Mouse (Mus musculus) T-helper 1 cell (primary cell): ENCODE data around the gene Mnt.
"Not testable (repeated sequence)": the region's sequence is repeated elsewhere in the genome, so short reads cannot be mapped to it uniquely, and the experiment has no call there.

Source experiments
- in situ Hi-C: fragments of 300-600 bp; cut with MboI, MseI; formaldehyde crosslinking; loops from one replicate; pipeline ENCODE4 v1.15.1; 2025; ENCODE audit warnings: high pct_unique_total_duplicates

Mnt gene

DNA sequence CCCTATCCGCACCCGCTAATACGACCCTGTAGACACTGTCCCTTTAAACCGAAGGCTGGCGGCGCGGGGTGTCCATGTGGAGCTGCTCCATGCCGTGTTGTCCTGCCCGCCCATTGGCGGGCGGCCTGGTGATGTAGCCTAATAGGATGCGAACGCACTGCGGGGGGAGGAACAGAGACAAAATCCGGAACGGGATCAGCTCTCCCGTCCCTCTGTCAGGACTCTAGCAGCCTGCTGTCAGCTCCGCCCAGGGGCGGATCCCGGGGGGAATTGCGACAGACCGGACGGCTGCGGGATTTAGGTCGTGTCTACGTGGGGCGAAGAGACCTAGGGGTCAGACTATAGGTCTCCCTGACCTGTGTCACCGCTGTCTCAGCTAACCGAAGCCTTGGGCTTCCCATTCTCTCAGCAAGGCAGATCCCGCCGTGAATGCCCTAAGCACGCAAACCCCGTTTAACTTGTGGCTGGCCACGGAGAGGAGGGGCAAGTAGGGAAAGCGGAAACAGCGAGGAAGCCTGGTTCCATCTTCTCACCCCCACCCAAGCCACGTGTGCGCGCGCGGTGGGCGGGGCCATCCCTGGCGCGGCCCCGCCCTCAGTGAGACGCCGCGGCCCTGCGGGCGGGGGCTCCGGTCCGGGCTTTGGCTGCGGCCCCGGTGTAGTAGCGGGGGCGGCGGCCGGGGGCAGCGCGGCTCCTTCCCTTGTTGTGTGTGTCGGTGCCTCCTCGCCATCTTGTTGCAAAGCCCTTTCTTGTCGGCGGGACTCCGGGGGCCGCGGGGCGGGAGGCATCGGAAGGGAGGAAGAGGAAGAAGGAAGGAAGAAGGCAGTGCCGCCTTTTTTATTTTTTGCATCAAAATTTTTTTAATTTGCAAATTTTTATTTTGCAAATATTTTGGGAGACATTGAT, at the start of gene Mnt:
Mnt (plus strand) TSS at position 665 of the 906 bp plus-strand sequence.
- in situ Hi-C loops = loop anchor here (25.0 kb wide), 1 partner anchor 1643 kb away; the partner anchor contains the start of genes Ctns, Emc6, Shpk and Tax1bp3

DNA sequence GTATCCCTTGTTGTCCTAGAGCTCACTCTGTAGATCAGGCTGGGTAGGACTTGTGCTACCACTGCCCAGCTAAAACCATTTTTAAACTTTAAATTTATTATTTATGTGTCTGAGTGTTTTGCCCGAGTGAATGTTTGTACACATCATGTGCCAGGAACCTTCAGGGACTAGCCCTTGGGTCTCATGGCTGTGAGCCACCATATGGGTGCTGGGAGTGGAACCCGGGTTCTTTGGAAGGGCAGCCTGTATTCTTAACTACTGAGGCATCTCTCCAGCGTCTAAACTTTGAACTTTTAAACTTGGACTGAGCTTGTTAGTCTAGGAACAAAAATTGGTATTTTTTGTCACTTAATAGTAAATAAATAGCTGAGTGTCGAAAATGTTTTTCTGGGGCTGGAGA, 37.8 kb upstream of the Mnt start:
- in situ Hi-C loops = no loop called here

DNA sequence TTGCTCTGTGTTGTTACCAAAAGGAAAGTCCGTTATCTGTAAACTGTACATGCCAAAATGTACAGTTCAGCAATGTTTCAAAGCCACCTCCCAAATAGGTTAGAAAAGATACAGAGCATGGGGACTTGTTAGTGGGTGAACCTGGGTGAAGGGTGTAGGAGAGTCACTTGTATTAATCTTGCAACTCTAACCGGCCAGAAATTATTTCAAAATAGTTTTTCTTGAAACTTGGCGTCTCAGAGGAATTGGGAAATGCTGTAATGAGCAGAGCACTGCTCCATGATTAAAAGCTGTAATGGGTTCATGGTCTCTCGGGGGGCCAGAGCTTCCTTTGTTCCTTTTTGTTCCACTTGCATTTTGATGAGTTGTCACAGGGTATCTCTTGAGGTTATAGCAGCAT, 30.1 kb upstream of the Mnt start:
- in situ Hi-C loops = no loop called here

DNA sequence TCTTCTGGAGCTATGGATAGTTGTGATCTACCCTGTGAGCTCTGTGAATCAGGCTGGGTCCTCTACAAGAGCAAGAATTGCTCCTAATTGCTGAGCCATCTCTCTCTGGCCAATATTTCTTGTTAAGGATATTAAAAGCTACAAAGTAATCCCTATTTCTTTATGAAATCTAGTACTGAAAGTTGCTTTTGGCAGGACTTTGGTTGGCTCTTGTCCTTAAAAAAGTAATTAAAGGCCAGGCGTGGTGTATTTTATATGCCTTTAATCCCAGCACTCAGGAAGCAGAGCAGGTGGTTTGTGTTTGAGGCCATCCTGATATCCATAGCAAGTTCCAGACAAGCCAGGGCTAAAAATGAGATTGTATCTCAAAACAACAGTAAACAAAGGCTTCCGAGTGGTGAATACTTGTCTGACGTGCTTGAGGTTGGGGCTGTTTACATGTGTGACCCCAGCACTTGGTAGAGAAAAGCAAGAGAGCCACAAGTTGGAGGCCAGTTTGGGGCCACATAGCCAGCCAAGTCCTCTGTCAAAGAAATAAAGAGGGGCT, 26.6 kb upstream of the Mnt start:
- in situ Hi-C loops = no loop called here

DNA sequence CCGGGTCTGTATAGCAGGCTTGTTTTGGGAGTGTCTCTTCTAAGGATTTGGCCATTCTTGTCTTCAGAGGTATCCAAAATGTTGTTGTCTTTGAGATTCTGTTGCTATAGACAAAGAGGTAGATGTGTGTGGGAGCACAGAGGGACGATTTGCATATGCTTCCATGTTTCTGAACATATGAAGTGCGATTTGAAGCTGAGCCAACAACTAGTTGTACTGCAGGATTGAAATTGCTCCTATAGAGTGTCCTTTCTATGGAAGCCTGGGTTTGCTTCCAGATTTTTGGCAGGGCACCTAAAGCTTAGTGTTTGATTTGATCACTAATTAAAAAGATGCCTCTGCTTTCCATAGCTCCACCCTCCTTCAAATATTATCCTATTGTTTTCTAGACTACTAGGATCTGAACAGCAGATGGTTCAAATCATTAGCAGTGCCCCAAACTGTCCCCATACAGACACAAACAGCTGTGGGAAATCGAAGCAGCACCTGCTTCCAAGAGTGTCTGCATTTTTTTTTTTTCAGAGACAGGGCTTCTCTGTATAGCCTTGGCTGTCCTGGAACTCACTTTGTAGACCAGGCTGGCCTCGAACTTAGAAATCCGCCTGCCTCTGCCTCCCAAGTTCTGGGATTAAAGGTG, 23.4 kb upstream of the Mnt start:
- in situ Hi-C loops = no loop called here

DNA sequence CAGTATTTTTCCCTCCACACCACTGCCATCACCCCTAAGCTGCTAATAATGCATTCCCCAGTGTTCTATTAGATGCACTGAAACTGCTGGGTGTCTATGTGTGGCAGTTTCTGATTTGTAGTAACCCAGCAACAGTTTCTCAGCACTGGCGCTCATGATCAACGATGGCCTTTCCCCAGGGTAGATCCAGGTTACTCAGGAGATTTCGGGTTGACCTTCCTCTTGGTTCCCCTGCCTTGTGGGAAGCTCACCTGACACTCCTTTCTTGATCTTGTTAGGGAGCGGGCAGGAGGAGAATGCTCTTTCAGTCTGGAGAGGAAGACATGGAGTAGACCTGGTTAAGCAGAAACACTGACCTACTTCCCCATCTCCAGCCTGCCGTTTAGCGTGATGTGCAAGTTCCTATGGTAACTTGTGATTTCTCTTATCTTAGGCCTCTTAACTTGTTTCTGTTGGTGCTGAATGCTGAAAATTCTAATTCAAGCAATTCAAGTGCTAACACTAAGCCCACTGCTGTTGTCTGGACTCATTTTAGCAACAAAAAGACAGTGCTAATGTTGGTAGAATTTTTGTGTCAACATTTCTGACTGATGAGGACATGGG, 22.4 kb upstream of the Mnt start:
- in situ Hi-C loops = no loop called here

DNA sequence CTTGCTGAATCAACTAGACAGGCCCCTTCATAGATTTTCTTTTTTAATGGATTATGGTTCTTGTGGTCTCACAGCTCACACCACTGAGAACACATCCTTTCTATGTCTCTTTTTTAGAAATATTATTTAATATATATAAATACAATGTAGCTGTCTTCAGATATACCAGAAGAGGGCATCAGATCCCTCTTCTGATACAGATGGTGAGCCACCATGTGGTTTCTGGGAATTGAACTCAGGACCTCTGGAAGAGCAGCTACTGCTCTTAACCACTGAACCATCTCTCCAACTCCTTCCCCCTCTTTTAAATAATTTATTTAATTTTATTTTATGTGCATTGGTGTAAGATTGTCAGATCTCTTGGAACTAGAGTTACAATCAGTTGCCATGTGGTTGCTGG, 20.6 kb upstream of the Mnt start:
- in situ Hi-C loops = no loop called here

DNA sequence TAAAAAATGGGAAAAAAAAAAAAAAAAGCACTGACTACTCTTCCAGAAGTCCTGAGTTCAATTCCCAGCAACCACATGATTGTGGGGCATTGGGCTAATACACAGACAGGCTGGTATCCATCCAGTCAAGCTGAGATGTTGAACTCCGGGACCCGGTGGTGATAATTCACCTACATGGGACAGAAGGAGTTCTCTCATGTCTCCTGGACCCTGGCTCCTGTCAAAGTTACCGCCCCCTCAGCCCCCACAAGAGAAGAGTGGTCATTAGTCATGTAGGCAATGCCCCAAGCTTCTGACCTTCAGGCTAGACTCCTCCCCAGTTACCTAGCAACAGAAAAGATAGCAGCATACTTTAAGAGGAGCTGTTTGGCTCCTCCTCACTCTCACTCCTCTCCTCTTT, 19.7 kb upstream of the Mnt start:
- in situ Hi-C loops = not testable (repeated sequence)

DNA sequence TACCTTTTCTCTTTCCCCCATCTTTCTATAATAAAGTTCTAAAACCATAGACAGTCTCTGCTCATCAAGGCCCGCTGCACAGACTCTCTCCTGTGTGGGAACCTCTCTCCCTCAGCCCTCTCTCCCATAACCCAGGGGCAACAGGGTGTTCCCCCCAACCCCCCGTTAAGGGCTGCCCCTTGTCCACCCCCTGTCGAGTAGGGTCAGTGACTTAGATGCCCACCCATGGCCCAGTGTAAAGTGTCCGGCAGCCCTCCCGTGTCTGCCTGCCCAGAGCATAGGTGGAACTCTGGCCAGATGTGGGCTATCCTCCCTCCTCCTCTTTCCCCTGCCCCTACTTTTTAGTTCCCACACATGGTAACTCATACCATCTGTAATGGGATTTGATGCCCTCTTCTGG, 19.2 kb upstream of the Mnt start:
- in situ Hi-C loops = no loop called here

DNA sequence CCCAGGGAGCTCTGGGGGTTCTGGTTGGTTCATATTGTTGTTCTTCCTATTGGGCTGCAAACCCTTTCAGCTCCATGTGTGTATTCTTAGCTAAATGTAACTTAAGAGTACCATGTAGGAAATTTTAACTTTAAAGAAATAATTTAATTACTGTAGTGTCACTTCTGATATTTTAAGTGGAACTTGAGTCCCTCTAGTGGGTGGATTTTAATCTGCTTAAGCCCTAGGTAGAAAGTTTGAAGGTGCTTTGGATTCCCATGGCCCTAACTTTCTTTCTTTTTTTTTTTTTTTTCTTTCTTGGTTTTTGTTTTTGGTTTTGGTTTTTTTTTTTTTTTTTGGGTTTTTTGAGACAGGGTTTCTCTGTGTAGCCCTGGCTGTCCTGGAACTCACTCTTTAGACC, 14.9 kb upstream of the Mnt start:
- in situ Hi-C loops = no loop called here

DNA sequence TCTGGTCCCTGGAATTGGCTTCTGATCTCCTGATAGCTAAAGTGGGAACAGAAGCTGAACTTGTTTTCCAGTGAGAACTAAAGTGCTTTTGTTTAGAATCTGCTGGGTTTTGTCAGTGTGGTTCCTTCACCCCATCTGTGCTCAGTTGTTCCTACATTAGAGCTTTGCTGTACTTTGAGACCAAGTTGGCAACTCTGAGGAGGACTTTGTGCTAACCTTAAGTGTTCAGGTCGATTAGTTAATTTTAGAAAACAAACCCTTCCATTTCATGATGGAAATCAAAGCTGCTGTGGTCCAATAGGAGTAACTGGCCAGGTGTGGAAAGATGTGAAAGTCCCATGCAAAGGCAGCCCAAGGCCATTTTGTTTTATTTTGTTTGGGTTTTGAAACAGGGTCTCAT, 9.8 kb upstream of the Mnt start:
- in situ Hi-C loops = no loop called here

DNA sequence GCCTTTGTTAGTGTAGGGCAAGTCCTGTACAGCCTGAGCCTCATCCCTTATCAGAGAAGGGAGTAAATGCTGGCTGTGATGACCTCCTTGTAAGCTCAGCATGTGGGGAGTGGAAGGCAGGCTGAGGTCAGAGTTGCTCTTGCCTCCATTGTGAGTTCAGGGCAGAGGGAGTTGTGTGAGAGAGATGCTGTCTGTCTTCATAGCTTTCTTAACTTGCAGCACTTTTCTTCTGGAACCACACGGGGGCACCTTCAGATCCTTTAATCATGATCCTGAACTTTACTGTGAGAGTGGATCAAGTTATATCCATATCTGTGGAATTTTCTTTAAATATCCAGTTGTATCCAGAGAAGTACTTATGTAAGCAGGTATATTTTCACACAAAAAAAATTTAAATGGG, 9.3 kb upstream of the Mnt start:
- in situ Hi-C loops = no loop called here

DNA sequence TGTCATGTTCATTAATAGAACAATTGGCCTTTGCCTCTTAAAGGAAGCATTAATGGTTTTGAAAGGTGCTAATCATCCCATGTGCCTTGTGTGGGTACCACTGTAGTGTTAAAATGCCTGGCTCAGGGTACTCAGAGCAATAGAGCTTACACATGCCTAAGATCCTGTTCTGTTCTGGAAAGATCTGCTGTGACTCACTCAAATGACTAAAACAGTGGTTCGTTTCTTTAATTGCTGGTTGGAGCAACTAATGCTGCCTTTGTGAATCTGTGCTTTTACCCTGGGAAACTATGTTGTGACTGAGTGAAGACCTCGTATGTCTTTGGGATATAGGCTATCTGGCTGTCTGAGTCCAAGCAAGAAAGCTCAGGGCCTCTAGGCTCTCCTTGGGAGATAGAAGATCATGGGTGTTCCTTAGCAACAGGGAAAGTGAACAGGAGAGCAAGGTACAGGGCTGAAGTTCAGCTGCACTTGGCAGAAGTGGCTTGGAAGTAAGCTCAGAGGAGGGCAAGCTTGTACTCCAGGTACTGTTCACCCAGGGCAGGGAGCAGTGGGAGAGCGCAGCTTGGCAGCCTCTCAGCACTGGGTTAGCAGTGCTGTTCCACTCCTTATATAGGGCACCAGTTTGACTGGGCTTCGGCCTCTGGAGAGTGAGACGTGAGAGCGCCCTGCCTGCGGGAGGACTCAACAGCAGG, 7.8 kb upstream of the Mnt start:
- in situ Hi-C loops = no loop called here

DNA sequence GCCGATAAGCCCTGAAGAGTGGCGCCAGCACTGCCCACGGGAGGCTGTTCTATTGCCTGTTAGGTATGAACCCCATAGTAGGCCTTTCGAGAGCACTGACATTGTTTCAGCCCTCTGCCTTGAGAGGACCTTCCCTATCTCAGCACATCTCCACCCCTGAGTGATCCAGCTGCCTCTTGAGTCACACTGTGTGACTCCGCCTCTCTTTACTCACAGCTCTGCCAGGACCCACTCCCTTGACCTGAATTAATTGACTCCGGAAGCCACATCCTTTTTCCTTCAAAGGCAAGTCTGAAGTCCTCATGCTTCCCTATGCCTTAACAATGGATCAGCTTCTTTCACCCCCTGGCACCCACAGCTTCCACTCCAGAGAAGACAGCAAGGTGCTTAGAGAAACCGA, 4.6 kb upstream of the Mnt start:
- in situ Hi-C loops = loop anchor here (5.0 to 25.0 kb wide), 2 partner anchors 174 to 1639 kb away; partner anchors contain the start of genes Ctns, Emc6, Shpk and Tax1bp3

DNA sequence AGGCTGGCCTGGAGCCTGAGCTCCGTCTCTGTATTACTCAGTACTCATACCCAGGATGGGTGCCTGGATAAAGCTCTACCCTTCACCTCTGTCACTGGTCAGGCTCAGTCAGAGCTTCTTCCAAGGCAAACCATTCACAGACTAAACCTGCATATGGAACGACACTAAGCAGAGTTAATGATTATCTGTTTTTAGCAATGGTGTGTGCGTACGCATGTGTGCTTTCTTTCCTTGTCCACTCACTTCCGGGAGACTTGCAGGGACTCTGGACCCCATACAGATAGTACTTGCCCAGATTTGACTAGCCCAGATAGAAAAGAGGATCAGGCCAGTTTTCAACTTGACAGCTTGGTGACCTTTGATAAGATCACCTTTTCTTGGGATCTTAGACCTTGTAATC, 4.0 kb upstream of the Mnt start:
- in situ Hi-C loops = loop anchor here (5.0 to 25.0 kb wide), 2 partner anchors 174 to 1639 kb away; partner anchors contain the start of genes Ctns, Emc6, Shpk and Tax1bp3

DNA sequence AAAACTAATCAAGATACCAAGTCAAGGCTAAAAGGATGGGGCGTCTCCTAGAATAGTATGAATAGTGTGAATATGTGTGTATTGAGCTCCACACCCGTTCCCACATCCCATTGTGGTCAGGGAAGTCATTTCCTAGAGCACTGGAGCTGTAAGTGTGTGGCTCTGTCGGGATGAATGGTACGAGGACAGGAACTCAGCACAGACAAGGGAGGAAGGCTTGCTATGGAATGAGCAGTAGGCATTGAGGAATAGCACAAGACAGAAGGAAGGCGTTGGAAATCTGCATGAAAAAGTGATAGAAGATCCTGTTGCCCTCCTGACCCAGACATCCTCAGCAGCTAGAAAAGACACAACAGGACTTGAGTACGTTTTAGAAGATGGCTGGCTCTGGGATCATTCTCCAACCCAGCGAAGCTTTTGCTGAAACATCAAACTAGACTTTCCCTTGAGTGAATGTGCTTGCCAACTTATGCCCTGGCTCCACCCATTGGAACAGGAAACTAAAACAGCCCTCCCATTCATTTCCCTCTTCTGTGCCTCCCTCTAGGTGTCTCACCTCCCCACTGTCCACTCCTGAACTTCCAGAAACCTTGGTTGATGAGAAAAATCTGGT, 2.8 kb upstream of the Mnt start:
- in situ Hi-C loops = loop anchor here (5.0 to 25.0 kb wide), 2 partner anchors 176 to 1641 kb away; partner anchors contain the start of genes Ctns, Emc6, Shpk and Tax1bp3

DNA sequence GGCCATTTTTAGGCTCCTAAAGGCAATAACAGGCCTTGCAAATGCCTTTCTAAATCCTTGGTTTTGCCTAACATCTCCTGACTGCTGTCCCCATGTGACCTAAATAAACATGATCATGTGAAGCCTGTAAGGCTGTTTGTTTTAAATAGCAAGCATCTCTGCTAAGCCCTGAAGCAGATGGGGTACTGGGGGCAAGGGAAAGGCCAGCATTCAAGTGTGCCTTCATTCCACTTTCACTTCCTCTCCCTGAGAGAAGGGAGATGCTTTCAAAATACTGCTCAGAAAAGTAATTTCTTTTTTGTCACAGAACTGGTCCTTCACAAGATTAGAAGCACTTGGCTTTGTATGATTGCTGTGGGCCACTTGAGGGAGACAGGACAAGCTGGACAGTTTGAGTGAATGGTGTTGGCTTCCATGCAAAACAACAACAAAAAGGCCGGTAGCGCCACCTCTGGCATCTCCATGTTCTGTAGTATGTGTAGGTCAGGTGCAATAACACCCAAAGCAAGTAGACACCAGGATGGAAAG, 2.3 kb upstream of the Mnt start:
- in situ Hi-C loops = loop anchor here (5.0 to 25.0 kb wide), 2 partner anchors 176 to 1641 kb away; partner anchors contain the start of genes Ctns, Emc6, Shpk and Tax1bp3

DNA sequence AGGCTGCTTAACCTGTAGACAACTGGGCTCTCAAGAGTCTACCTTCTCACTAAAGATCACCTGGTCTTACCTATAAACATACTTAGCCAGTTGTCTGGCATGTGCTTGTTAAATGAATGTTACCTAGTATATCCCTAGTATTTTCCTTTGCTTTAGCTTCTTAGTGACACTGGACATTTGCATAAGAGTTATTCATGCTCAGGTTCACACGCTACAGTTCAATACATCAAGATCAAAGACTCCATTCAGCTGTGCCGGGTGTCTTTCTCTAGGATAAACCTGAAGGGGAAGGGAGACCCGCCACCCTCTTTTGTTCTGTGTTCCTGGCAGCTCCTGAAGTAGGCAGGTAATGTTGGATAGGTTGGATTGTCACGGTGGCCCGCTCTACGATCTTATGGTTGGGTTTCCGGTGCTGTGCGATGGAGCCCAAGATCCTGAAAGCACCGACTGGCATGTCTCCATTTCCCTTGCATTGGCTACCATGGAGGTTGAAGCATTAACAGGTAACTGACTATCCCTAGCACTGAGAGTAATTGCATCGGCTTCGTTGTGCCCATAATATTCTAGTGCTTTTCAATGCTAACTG, 1.7 kb upstream of the Mnt start:
- in situ Hi-C loops = loop anchor here (5.0 to 25.0 kb wide), 2 partner anchors 177 to 1642 kb away; partner anchors contain the start of genes Ctns, Emc6, Shpk and Tax1bp3

DNA sequence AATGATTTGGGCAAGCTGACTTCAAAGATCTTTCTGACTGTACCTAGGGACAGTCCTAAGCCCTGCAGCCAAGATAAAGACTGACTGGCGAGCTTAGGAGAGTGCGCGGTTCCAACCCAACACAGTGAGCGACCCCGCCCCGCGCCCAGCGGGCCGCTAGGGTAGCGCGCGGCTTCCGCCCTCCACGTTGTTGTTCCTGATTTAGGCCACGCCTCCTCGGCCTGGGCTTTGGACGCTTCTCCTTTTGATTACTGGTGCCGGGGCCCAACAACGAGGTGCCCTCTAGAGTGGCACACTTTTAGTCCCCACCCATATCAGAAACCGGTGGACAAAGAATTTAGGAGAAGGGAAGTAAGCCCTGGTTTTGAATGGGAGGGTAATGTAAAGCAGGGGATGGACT, 908 bp upstream of the Mnt start:
- in situ Hi-C loops = loop anchor here (5.0 to 25.0 kb wide), 2 partner anchors 178 to 1643 kb away; partner anchors contain the start of genes Ctns, Emc6, Shpk and Tax1bp3

DNA sequence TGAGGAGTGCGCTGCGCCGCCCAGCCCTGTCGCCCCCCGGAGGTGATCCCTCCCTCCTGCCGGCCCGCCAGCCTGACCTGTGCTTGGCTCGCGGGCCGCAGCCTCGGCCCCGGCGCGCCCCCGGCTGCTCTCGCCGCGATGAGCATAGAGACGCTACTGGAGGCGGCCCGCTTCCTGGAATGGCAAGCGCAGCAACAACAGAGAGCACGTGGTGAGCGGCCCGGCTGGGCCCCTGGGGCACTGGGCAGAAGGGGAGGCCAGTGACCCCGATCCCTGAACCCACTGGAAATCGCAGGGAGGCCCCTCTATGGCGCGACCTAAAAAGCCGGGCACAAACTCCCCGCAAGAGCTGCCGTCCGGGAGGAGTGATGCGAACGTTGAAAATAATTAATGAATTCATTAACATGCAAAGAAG, 478 bp downstream of the Mnt start:
- in situ Hi-C loops = loop anchor here (25.0 kb wide), 1 partner anchor 1644 kb away; the partner anchor contains the start of genes Ctns, Emc6, Shpk and Tax1bp3
